Mouse (Mus musculus): Measurements from ENCODE around the gene Tbc1d1. TPM values are rescaled to one million over a fixed set of nuclear protein-coding genes. Genes with fewer than 3 reads are reported as not detected.
A peak's percentile ranks its signal among the peaks of the same experiment; 100 is the strongest.

Tbc1d1 gene
- total RNA-seq, 2 experiments from 2014 or later, result 22.2 to 24.3 TPM

GRCm38 (mm10) chr5:64274738-64275451, 118.8 kb downstream of the Tbc1d1 start:
- DNase-seq (ENCODE audit: low spot score in 2 of 2), result peak; percentile 59 to 66

DNA sequence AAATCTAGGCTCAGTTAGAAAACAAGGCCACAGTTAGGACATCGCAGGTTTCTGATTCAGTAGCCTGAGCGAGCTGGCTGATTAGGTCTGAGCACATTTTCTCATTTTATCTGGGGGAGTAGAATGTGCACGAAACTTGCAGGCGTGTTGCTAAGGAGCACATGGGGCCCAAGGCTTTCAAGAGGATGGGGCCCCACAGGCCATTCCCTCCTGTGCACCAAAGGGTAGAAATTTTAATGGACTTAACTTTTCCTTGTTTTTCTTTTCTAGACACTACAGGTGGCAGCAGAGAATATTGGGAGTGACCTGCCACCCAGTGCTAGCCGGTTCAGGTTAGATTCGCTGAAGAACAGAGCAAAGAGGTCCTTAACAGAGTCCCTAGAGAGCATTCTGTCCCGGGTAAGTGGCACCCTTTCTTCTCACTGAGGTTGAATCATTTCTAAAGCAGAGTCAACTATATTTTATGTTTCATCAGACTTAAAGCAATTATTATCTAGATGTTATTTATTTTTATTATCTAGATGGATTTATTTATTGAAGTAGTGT, 121.6 kb downstream of the Tbc1d1 start:
- DNase-seq (ENCODE audit: low spot score in 2 of 2), result no peak

- no peak for DNase-seq (ENCODE audit: low spot score in 2 of 2)
Observed at GRCm38 (mm10) chr5:64279668-64280067, 123.6 kb downstream of the Tbc1d1 start.

DNA sequence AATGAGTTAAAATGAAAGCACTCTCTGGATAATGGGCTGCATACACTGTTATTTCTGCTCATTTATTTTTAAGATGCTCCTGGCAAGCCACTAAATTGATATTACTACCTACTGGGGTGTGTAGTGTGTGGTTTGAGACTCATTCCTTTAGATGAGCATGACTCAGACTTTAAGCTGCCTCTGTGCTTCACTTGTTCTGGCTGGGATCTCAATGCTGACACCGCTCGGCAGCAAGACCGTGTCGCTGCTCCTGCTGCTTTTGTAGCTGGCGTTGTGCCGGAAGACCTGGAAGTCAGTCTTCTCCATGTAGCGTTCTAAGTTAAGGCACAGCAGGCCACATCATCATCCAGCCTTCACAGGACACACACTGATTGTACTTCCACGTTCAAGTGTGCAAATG, 124.1 kb downstream of the Tbc1d1 start:
- DNase-seq (ENCODE audit: low spot score in 2 of 2), result no peak

DNA sequence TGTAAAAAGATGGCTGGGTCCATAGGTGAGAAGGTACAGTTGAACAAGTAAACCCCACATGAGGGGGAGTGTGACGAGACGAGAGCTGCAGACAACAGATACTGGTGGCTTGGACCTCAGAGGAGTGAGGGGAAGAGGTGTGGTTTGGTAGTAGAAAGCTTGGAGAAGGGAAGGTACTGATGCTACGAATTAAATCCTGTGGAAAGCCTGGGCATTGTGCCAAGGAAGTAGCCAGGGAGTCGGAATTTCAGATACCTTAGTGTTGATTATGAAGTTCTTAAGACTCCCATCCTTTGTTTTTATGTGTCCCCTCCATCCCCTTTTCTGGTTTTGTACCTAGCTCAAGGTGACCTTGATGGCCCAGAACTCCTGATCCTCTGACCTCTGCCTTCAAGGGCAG, 124.5 kb downstream of the Tbc1d1 start:
- DNase-seq (ENCODE audit: low spot score in 2 of 2), result no peak

DNA sequence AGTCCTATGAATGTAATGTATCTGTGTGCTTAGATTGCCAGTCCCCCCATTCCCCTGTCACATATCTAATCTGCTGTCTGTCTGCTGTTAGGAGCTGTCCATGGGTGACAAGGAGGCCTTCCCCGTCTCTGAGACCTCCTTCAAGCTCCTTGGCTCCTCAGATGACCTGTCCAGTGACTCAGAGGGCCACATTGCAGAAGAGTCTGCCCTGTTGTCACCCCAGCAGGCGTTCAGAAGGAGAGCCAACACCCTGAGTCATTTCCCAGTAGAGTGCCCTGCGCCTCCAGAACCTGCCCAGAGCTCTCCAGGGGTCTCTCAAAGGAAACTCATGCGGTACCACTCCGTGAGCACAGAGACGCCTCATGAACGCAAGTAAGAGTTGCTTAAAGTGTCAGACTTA, 125.6 kb downstream of the Tbc1d1 start:
- no peak for DNase-seq (ENCODE audit: low spot score in 2 of 2)

DNA sequence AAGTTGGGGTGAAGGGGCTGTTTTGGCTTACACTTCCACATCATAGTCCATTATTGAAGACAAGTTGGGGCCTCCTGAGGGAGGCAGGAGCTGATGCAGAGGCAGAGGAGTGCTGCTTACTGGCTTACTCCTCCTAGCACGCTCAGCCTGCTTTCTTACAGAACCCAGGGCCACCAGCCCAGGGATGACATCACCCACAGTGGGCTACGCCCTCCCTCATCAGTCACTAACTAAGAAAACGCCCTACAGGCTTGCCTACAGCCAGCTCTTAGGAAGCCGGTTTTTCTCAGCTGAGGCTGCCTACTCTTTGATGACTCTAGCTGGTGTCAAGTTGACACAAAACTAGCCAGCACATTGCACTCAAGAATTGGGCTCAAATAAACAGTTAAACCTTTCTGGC, 126.5 kb downstream of the Tbc1d1 start:
- DNase-seq (ENCODE audit: low spot score in 2 of 2), result no peak

DNA sequence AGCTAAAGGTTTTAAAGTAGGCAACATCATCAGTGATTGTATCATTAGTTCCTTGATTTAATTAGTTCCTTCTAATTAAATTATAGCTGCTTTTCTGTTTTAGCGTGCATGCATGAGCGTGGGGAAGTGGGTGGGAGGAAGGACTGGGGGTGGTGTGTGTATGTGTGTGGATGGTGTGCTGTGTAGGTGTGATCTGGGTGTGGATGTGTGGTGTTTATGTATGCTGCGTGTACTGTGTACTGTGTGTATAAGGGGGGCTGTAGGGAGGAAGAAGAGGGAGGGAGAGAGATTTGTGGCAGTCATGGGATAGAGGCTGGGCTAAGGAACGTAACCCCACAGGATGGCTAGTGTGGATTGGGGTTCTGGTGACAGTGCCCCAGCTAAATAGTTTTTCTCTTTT, 129.2 kb downstream of the Tbc1d1 start:
- no peak for DNase-seq (ENCODE audit: low spot score in 2 of 2)

DNA sequence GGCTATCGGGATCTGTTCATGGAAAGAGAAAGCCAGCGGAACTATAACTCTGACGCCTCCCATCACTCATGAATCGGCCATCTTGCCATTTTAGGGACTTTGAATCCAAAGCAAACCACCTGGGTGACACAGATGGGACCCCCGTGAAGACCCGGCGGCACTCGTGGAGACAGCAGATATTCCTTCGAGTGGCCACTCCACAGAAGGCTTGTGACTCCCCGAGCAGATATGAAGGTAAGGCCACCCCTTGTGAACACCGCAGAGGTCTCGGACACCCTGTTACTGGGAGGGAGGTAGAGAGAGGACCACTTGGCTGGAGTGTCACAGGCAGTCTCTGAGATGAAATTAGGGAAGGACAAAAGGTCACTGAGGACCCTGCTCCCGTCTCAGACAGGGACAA, 129.7 kb downstream of the Tbc1d1 start:
- DNase-seq (ENCODE audit: low spot score in 2 of 2), result no peak

- DNase-seq (ENCODE audit: low spot score in 2 of 2), result no peak
Observed at GRCm38 (mm10) chr5:64287287-64287686, 131.2 kb downstream of the Tbc1d1 start.

GRCm38 (mm10) chr5:64288031-64288928, 132.2 kb downstream of the Tbc1d1 start:
- no peak for DNase-seq (ENCODE audit: low spot score in 2 of 2)

DNA sequence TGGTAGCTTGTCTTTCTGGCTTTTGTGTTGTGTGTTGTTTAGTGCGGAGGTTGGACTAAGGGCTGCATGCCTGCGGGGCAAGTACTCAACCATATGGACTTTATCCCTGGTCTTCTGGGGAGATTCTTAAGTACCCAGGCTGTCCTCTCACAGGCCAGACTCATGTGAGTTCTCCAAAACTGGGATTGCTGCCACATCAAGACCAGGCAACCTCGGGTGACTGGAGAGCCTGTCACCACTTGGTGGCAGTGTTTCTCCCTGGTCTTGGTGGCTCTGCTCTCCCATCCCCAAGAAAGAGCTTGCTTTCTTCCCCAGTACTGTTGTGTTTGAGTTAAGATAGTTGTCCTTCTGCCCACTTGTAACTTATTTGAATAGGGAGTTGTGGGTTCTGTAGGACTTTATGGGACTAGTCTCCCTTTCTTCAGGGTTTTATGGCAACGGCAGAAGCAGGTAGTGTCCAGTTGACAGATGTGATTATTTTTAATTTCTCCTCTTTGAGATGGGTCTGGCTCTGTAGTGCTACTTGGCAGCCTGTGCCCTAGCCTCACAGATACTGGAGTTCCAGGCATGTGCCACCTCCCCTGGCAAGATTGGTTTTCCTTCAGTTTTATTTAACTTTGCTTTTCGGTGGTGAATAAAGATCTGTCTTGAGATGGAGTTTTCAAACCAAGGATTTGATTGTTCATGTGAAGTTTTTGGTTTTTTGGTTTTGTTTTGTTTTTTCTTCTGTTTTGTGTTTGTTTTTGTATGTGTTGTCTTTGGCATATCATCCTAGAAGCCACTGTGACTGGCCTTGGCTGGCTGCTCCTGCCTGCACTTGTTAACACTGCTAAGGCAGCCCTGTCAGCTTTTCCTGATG, 133.3 kb downstream of the Tbc1d1 start:
- peak; percentile 86 to 88 for DNase-seq (ENCODE audit: low spot score in 2 of 2)

DNA sequence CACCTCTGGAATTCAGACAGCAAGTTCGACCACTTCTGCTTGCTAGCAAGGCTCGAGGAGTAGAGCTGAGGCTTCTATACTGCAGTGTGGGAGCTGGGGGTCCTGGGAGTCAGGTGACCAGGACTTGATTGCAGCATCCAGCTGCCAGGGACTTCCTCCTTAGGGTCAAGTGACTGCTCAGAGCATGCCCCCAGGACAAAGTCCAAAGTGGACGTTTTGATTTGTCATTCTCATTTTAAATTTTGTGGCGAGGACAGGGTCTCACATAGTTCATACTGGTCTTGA, 133.9 kb downstream of the Tbc1d1 start:
- DNase-seq (ENCODE audit: low spot score in 2 of 2), result no peak

- no peak for DNase-seq (ENCODE audit: low spot score in 2 of 2)
Observed at GRCm38 (mm10) chr5:64291657-64292056, 135.6 kb downstream of the Tbc1d1 start.

DNA sequence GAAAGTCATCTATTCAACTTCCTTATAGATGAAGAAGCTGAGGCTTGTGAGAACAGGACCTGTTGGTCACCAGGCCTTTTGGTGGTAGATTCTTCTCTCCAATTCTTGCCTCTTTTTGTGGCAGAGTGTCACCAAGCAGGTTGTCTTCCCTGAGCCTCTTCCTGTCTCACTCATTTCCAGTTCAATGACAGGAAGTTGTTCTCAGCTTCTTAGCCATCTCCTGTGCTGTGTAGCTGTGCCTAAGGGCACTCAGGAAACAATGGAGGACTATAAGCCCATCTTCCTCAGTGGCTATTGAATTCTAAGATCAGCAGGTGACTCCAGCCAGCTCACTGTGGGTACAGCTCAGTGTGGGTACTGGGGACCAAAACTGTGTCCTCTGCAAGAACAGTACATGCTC, 139.5 kb downstream of the Tbc1d1 start:
- no peak for DNase-seq (ENCODE audit: low spot score in 2 of 2)

- no peak for DNase-seq (ENCODE audit: low spot score in 2 of 2)
Observed at GRCm38 (mm10) chr5:64296328-64296727, 140.2 kb downstream of the Tbc1d1 start.

GRCm38 (mm10) chr5:64297100-64297499, 141.0 kb downstream of the Tbc1d1 start:
- DNase-seq (ENCODE audit: low spot score in 2 of 2), result no peak

- DNase-seq (ENCODE audit: low spot score in 2 of 2), result no peak
Observed at GRCm38 (mm10) chr5:64298331-64299036, 142.4 kb downstream of the Tbc1d1 start.

DNA sequence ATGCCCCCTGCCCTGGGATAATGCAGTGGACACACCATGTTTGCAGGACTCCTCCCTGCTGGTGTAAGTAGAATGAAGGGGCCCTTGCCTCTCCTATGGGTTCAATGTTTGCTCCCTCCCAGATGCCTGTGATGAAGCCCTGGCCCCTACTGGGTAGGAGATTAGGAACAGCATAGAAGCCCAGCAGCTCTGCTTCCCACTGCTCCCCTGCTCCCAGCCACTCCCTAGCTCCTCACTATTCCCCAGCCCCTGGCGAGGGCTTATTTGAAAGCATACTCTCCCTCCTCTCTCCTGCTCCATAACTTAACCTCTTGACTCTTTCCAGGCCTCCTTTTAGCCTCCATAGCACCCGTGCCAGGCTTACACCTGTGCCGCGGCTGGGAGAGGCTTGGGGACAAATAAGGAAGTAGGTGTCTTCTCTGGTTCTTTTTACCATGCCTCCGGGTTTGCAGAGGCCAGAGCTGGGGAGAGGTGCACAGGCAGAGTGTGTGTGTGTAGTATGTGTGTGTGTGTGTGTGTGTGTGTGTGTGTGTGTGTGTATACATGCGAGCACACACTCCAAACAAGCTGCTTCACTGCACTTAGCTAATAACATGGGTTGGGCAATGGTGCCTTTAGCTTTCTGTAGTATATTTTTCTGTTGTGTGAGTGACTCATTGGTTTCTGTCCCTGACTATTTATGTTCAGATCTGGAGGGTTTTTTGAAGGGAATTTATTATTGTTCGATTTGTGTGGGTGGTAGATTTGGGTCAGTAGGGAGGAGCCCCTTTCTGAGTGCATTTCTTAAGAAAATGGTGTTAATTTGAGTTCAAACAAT, 143.6 kb downstream of the Tbc1d1 start:
- no peak for DNase-seq (ENCODE audit: low spot score in 2 of 2)

GRCm38 (mm10) chr5:64301246-64301645, 145.1 kb downstream of the Tbc1d1 start:
- DNase-seq (ENCODE audit: low spot score in 2 of 2), result no peak

Data from layer of hippocampus, postnatal 10 days (tissue).